Mouse (Mus musculus): Measurements from ENCODE around the gene Olfr618. TPM values are rescaled to one million over a fixed set of nuclear protein-coding genes. Genes with fewer than 3 reads are reported as not detected.
"Not testable (repeated sequence)": the region's sequence is repeated elsewhere in the genome, so short reads cannot be mapped to it uniquely, and the experiment has no call there.

Olfr618 gene
- 0.09 TPM in 1 of 2 replicates, not detected in the other for polyA plus RNA-seq (2014; fragmentation: Nextera tagmentation; extraction: Ambion mirVana)

DNA sequence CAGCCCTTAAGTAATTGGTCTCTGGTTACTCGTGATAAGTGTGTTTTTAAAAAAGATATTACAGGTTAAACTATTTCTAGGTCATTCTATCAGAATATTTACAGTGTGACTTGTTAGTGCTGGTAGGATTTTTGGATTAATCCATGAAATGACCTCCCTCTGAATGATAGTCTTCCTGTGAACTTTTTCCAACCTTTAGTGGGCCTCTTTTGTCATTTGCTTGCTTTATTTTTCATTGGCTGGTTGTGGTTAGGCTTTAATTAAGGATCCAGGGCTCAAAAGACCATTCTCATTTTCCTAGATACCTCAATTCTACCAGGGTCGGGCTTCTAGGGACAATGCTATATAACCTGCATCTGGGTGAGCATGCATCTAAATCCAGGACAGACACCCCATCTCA, at the start of gene Olfr618:
Gene Olfr618, plus strand, starts transcription at position 301 of the 400 bp plus-strand sequence.
- H3K4me3 ChIP-seq (ENCODE audit: low read depth, low read length) = no peak within 1 kb of the TSS
- ATAC-seq (ENCODE audit: low FRiP score) = no peak

DNA sequence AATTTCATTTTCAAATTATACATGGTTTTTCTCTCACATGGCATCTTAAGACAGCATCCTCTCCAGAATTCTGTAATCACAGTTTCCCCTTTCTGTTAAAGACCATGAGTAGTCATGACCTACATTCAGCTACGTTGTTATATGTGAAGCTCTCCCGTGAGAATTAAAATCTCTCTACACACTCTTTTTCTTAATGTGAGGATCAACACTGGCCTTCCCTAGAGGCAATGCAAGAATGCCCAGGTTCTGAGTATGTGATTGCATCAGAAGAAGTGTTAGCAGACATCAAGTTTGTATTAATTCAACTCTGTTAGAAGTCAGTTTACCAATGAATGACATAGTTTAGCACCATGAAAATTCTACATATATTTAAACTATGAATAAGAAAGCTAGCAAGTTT, 47.3 kb upstream of the Olfr618 start, which contains the start of gene Olfr612:
Gene Olfr612, minus strand, starts transcription at position 101 of the 400 bp plus-strand sequence.
- H3K4me1 ChIP-seq (replicated peaks; ENCODE audit: control insufficient read depth, insufficient read depth, low read length); H3K4me2 ChIP-seq (replicated peaks; ENCODE audit: low read depth, low read length); H3K27me3 ChIP-seq (ENCODE audit: control insufficient read depth, insufficient read depth, low read length); H3K4me3 ChIP-seq (ENCODE audit: low read depth, low read length); ATAC-seq (ENCODE audit: low FRiP score); H3K9ac ChIP-seq (ENCODE audit: low read depth, low read length); H3K9me3 ChIP-seq (ENCODE audit: control insufficient read depth, low read length); H3K27ac ChIP-seq (ENCODE audit: low read depth, low read length); H3K36me3 ChIP-seq (ENCODE audit: control insufficient read depth, insufficient read depth, low read length); DNase-seq (ENCODE audit: low spot score): not testable (repeated sequence)
- 85% methylated on average over 2 of the region's 2 CpGs for WGBS

More for the DNA sequence above, at the start of gene Olfr618:
- WGBS = 67% methylated on average over 2 of the region's 2 CpGs
- no peaks in the 10 kb centered on the region for H3K27me3 ChIP-seq (ENCODE audit: control insufficient read depth, insufficient read depth, low read length)
- no peak within 1 kb of the TSS for H3K9ac ChIP-seq (ENCODE audit: low read depth, low read length)
- DNase-seq (ENCODE audit: low spot score) = no peak
- no peak within 1 kb of the TSS for H3K27ac ChIP-seq (ENCODE audit: low read depth, low read length)
- H3K4me1 ChIP-seq (replicated peaks; ENCODE audit: control insufficient read depth, insufficient read depth, low read length) = no peaks in the 10 kb centered on the region
- no peak within 1 kb of the TSS for H3K4me2 ChIP-seq (replicated peaks; ENCODE audit: low read depth, low read length)
- H3K9me3 ChIP-seq (ENCODE audit: control insufficient read depth, low read length) = no peaks in the 10 kb centered on the region
- H3K36me3 ChIP-seq (ENCODE audit: control insufficient read depth, insufficient read depth, low read length) = no peaks in the 10 kb centered on the region

DNA sequence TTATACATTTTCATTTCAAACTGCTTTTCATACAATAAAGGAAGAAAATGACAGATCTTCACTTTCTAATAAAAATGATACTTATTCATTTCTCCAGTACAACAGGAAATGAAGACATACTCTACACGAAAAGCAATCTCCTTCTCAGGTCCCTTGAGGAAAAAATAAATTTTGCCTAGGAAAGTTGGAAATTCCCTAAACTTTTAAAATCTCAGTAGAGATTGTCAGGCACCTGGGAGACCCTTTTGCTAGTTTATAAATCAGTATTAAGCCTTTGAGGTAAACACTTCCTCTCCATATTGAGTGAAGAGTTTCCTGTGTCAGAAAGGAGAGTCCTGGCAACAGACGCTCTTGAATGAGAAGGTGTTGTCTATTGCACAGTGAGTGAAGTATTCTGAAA, 42.1 kb upstream of the Olfr618 start, which contains the start of gene Olfr613:
Gene Olfr613, plus strand, starts transcription at position 301 of the 400 bp plus-strand sequence.
- no peak within 1 kb of the TSS for H3K9ac ChIP-seq (ENCODE audit: low read depth, low read length)
- WGBS = 86% methylated on average over 2 of the region's 2 CpGs
- ATAC-seq (ENCODE audit: low FRiP score) = no peak
- H3K27ac ChIP-seq (ENCODE audit: low read depth, low read length) = no peak within 1 kb of the TSS
- no peaks in the 10 kb centered on the region for H3K9me3 ChIP-seq (ENCODE audit: control insufficient read depth, low read length)
- no peak within 1 kb of the TSS for H3K4me3 ChIP-seq (ENCODE audit: low read depth, low read length)
- no peak for DNase-seq (ENCODE audit: low spot score)
- H3K4me1 ChIP-seq (replicated peaks; ENCODE audit: control insufficient read depth, insufficient read depth, low read length) = no peaks in the 10 kb centered on the region
- no peaks in the 10 kb centered on the region for H3K27me3 ChIP-seq (ENCODE audit: control insufficient read depth, insufficient read depth, low read length)
- H3K4me2 ChIP-seq (replicated peaks; ENCODE audit: low read depth, low read length) = no peak within 1 kb of the TSS
- no peaks in the 10 kb centered on the region for H3K36me3 ChIP-seq (ENCODE audit: control insufficient read depth, insufficient read depth, low read length)

DNA sequence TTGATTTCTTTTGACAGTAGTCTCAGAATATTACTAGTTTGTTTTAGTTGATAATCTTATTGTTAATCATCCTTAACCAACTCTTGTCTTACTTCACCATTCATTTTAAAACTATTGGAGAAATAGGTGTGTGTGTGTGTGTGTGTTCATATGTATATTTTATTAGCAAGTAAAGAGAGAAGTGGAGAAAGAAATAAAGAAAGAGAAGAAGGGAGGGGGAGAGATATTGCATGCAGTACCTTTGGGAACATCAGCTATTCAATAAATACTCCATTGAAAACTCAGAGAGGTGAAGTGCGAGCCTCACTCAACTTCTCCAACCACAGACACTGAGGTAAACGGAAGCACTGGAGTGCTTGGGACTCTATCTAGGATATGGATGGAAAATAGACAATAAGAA, 34.1 kb upstream of the Olfr618 start, which contains the start of gene Olfr615:
Gene Olfr615, plus strand, starts transcription at position 301 of the 400 bp plus-strand sequence.
- no peak within 1 kb of the TSS for H3K4me3 ChIP-seq (ENCODE audit: low read depth, low read length)
- H3K36me3 ChIP-seq (ENCODE audit: control insufficient read depth, insufficient read depth, low read length) = no peaks in the 10 kb centered on the region
- no peaks in the 10 kb centered on the region for H3K27me3 ChIP-seq (ENCODE audit: control insufficient read depth, insufficient read depth, low read length)
- H3K4me1 ChIP-seq (replicated peaks; ENCODE audit: control insufficient read depth, insufficient read depth, low read length) = no peaks in the 10 kb centered on the region
- ATAC-seq (ENCODE audit: low FRiP score) (no peak), DNase-seq (ENCODE audit: low spot score) (no peak)
- H3K9me3 ChIP-seq (ENCODE audit: control insufficient read depth, low read length) = no peaks in the 10 kb centered on the region
- no peak within 1 kb of the TSS for H3K27ac ChIP-seq (ENCODE audit: low read depth, low read length)
- H3K4me2 ChIP-seq (replicated peaks; ENCODE audit: low read depth, low read length) = no peak within 1 kb of the TSS
- no peak within 1 kb of the TSS for H3K9ac ChIP-seq (ENCODE audit: low read depth, low read length)
- 87% methylated on average over 2 of the region's 2 CpGs for WGBS

DNA sequence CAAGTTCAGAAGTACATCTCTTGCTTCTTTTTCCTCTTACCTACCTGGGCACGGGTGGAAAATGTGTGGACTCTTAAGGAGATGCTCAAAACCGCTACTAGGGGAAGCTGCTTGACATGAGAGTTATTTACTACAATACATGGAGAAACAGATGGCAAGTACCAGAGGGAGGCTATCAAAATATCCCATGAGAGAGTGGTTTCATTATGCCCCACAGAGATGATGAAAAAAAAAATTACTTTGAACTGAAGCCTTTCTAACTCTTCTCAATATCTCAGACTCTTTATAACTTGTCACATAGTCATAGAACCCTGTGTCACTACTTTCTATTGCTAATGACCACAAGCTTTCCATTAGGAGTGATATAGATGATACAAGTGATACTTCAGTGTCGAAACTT, 20.9 kb upstream of the Olfr618 start, which contains the start of gene Olfr616:
Gene Olfr616, minus strand, starts transcription at position 101 of the 400 bp plus-strand sequence.
- 77% methylated on average over 3 of the region's 3 CpGs for WGBS
- Histone ChIP-seq H3K4me3 (ENCODE audit: low read depth, low read length) (no peak within 1 kb of the TSS), H3K4me1 (replicated peaks; ENCODE audit: control insufficient read depth, insufficient read depth, low read length) (no peaks in the 10 kb centered on the region), H3K36me3 (ENCODE audit: control insufficient read depth, insufficient read depth, low read length) (no peaks in the 10 kb centered on the region), H3K9ac (ENCODE audit: low read depth, low read length) (no peak within 1 kb of the TSS), H3K9me3 (ENCODE audit: control insufficient read depth, low read length) (no peaks in the 10 kb centered on the region), H3K27ac (ENCODE audit: low read depth, low read length) (no peak within 1 kb of the TSS), H3K27me3 (ENCODE audit: control insufficient read depth, insufficient read depth, low read length) (no peaks in the 10 kb centered on the region), H3K4me2 (replicated peaks; ENCODE audit: low read depth, low read length) (no peak within 1 kb of the TSS)
- ATAC-seq (ENCODE audit: low FRiP score) (no peak), DNase-seq (ENCODE audit: low spot score) (no peak)

DNA sequence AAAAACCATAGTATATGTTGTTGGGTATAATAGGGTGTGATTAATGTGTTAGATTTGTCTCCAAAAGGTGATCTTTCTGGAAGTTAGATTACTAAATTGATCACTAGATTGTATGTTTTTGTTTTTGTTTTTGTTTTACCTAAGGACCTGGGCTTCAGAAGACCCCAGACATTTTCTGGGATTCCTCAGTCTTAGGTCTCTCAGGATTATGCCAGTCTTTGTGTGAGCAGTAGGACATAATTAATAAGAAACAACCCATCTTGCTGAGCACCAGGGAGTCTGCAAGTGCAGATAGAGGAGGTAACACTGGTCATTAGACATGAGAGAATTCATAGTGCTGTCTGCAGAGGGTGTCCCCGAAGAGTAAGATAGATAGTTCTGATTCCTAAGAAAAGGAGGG, 17.1 kb upstream of the Olfr618 start, which contains the start of gene Olfr617:
Gene Olfr617, plus strand, starts transcription at position 301 of the 400 bp plus-strand sequence.
- Histone ChIP-seq H3K36me3 (ENCODE audit: control insufficient read depth, insufficient read depth, low read length) (no peaks in the 10 kb centered on the region), H3K4me3 (ENCODE audit: low read depth, low read length) (no peak within 1 kb of the TSS), H3K27me3 (ENCODE audit: control insufficient read depth, insufficient read depth, low read length) (no peaks in the 10 kb centered on the region), H3K4me2 (replicated peaks; ENCODE audit: low read depth, low read length) (no peak within 1 kb of the TSS), H3K9me3 (ENCODE audit: control insufficient read depth, low read length) (no peaks in the 10 kb centered on the region), H3K27ac (ENCODE audit: low read depth, low read length) (no peak within 1 kb of the TSS), H3K4me1 (replicated peaks; ENCODE audit: control insufficient read depth, insufficient read depth, low read length) (no peaks in the 10 kb centered on the region), H3K9ac (ENCODE audit: low read depth, low read length) (no peak within 1 kb of the TSS)
- DNase-seq (ENCODE audit: low spot score) (no peak), ATAC-seq (ENCODE audit: low FRiP score) (no peak)
- 90% methylated on average over 1 of the region's 1 CpGs for WGBS

DNA sequence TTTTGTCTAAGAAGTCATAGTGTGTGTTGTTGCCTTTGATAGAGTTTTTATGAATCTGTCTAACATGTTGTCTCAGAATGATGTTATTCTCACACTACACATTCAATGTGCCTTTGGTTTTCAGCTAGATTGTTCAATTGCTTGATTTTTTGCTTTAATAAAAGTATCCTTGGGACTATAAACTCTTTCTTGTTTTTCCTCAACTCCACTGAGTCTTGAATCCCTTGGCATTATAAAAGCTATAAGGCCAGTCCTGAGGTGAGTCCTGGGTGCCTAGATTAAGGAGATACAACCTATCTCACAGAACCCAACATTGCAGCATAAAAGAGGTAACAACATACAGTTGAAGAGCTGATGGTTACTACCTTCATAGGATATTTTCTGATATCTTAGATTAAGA, 10.4 kb downstream of the Olfr618 start, which contains the start of gene Olfr619:
Gene Olfr619, plus strand, starts transcription at position 301 of the 400 bp plus-strand sequence.
- no peak for DNase-seq (ENCODE audit: low spot score)
- Histone ChIP-seq H3K36me3 (ENCODE audit: control insufficient read depth, insufficient read depth, low read length) (no peaks in the 10 kb centered on the region), H3K27ac (ENCODE audit: low read depth, low read length) (no peak within 1 kb of the TSS), H3K9me3 (ENCODE audit: control insufficient read depth, low read length) (no peaks in the 10 kb centered on the region), H3K4me1 (replicated peaks; ENCODE audit: control insufficient read depth, insufficient read depth, low read length) (no peaks in the 10 kb centered on the region), H3K4me3 (ENCODE audit: low read depth, low read length) (no peak within 1 kb of the TSS), H3K4me2 (replicated peaks; ENCODE audit: low read depth, low read length) (no peak within 1 kb of the TSS), H3K9ac (ENCODE audit: low read depth, low read length) (no peak within 1 kb of the TSS), H3K27me3 (ENCODE audit: control insufficient read depth, insufficient read depth, low read length) (no peaks in the 10 kb centered on the region)
- ATAC-seq (ENCODE audit: low FRiP score) = no peak

DNA sequence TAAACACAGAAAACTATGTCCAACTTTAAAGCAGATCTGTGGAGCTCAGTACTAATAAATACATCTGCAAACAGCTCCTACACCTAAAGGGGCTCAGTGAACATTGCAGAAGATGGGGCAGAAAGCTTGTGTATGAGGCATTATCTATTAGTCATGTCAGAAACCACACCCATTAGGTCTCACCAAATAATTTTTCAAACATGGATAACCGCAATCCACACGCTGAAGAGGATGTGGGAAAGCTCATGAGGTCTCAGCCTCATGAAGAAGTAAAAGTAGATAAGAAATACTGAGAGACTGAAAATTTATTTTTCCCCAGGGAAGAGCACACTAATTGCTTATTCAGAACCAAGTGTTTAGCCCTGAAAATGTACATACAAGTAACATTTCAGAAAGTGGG, 17.5 kb downstream of the Olfr618 start:
- WGBS = 83% methylated on average over 2 of the region's 2 CpGs
- no peaks in the 10 kb centered on the region for H3K4me1 ChIP-seq (replicated peaks; ENCODE audit: control insufficient read depth, insufficient read depth, low read length)

DNA sequence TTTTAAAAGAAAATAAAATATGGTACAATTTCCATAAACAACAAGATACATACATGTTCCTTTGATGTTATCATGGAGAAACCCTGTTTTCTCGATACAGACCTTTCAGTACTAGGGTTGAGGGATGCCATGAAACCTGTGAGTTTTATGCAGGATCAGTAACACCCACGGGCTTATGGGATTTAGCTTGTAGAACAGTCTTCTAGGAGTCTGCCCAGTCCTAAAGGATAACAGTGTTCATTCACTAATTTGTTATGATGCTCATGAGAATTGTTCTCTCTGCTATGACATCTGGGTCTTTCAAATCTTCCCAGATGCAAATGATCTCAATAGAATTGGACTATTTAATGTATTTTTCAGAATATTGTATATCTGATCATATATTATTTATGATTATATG, 22.5 kb downstream of the Olfr618 start, which contains the start of gene Olfr620:
Gene Olfr620, minus strand, starts transcription at position 101 of the 400 bp plus-strand sequence.
- no peak for ATAC-seq (ENCODE audit: low FRiP score)
- DNase-seq (ENCODE audit: low spot score) = no peak
- no peaks in the 10 kb centered on the region for H3K9me3 ChIP-seq (ENCODE audit: control insufficient read depth, low read length)
- WGBS = 78% methylated on average over 2 of the region's 2 CpGs
- H3K4me3 ChIP-seq (ENCODE audit: low read depth, low read length) = no peak within 1 kb of the TSS
- no peaks in the 10 kb centered on the region for H3K27me3 ChIP-seq (ENCODE audit: control insufficient read depth, insufficient read depth, low read length)
- no peaks in the 10 kb centered on the region for H3K36me3 ChIP-seq (ENCODE audit: control insufficient read depth, insufficient read depth, low read length)
- no peak within 1 kb of the TSS for H3K9ac ChIP-seq (ENCODE audit: low read depth, low read length)
- no peak within 1 kb of the TSS for H3K4me2 ChIP-seq (replicated peaks; ENCODE audit: low read depth, low read length)
- no peaks in the 10 kb centered on the region for H3K4me1 ChIP-seq (replicated peaks; ENCODE audit: control insufficient read depth, insufficient read depth, low read length)
- H3K27ac ChIP-seq (ENCODE audit: low read depth, low read length) = no peak within 1 kb of the TSS

More for the DNA sequence above, 17.5 kb downstream of the Olfr618 start:
- Histone ChIP-seq H3K9me3 (ENCODE audit: control insufficient read depth, low read length) (no peaks in the 10 kb centered on the region), H3K4me3 (ENCODE audit: low read depth, low read length) (no peak overlapping the region), H3K9ac (ENCODE audit: low read depth, low read length) (no peak overlapping the region), H3K27me3 (ENCODE audit: control insufficient read depth, insufficient read depth, low read length) (no peaks in the 10 kb centered on the region), H3K36me3 (ENCODE audit: control insufficient read depth, insufficient read depth, low read length) (no peaks in the 10 kb centered on the region), H3K27ac (ENCODE audit: low read depth, low read length) (no peak overlapping the region), H3K4me2 (replicated peaks; ENCODE audit: low read depth, low read length) (no peak overlapping the region)
- ATAC-seq (ENCODE audit: low FRiP score) (no peak), DNase-seq (ENCODE audit: low spot score) (no peak)

All from hindbrain, embryonic 11.5 days (tissue).